Mouse (Mus musculus) left cerebral cortex, adult 11 months (tissue): ENCODE measurements at regions not wholly inside any gene's neighbourhood (a gene's known extent, or its start where the extent isn't known, plus 50 kb on each side); places are given as distances from the start of the nearest gene placed in this dataset.

Experiments used
- DNase-seq: peaks from one replicate; pipeline ENCODE4 v3.0.0; 2022; ENCODE audit warnings: low spot score

DNA sequence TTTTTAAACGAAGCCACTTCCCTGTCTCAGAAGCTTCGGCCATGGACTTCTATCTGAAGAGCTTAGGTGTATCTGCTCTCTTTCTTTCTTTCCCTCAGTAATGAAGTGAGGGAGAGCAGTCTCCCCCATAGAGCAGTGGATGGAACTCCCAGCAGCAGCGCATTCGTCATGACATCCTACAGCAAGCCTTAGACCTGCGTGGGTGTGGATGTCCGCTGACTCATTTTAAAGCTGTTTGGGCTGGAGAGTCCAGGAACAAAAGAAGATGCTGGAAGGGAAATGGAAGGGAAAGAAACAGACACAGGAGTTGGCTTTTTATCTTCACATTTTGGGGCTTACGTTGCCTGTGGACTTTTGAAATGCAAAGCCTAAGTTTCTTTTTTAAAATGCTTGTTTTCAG, 190.3 kb upstream of the Arhgap24 start:
- no peak for DNase-seq

DNA sequence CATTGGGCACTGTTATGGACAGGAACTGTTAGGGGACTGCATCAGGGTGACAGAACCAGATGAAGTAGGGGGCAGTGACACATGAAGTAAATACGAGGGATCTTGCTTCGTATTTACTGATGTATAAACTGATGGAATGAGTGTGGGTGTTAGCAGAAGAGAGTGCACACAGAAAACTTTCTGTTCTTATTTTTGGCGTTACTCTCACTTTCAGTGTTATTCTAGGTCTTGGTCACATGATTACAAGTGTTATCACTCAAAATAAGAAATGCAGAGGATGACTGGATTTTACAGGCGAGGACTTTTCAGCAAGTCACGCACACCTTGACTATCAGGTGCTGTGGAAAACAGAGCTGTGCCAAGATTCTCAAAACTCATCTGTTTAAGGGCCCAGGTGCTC, 185.6 kb upstream of the Arhgap24 start:
- DNase-seq = no peak

DNA sequence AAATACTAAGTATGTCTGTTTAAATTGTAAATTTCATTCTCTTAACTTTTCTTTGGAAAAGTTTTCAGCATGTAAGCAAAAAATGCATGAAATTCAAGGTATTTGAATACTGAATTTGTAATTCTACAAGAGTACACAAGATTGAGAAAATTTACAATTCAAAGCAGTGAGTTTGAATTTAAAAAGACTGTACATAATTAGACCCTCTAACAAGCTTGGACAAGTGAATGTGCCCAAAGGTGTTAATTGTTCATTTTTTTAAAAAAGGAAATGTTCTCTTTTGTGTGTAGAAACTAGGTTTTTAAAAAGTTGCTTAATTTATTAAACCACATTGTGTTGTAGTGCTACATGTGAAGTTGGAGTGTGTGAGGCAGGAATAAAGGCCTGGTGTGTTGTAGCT, 174.9 kb upstream of the Arhgap24 start:
- no peak for DNase-seq

DNA sequence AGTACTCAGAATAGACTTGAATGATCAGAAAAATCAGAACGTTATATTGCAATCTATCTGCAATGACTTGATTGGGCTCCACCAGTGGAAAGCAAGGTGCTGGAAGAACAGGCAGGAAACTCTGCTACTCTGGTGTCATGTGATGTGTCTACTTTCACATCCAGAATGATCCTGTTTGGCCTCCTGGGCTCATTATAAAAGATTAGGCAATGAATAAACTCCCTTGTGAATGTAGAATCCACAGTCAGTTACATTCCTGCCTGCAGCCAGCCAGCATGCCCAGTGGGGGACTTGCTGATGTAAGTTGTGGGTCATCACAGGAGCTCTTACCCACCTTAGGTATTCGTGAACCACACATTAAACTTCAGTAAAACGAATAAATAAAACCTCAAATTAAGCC, 174.5 kb upstream of the Arhgap24 start:
- DNase-seq = no peak

DNA sequence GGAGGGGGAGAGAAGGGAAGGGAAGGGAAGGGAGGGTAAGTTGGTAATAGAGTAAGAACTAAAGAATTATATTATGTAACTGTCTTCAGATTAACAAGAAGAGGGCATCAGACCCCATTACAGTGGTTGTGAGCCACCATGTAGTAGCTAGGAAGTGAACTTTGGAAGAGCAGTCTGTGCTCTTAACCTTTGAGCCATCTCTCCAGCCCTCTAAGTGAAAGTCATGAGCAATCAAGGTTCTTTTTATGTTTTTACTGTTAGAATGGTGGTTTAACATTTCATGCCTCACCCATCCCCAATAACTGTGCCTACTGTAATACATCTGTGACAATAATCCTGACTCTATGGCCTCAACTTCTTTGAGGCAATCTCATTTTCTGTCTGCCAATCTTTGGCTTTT, 169.6 kb upstream of the Arhgap24 start:
- no peak for DNase-seq

DNA sequence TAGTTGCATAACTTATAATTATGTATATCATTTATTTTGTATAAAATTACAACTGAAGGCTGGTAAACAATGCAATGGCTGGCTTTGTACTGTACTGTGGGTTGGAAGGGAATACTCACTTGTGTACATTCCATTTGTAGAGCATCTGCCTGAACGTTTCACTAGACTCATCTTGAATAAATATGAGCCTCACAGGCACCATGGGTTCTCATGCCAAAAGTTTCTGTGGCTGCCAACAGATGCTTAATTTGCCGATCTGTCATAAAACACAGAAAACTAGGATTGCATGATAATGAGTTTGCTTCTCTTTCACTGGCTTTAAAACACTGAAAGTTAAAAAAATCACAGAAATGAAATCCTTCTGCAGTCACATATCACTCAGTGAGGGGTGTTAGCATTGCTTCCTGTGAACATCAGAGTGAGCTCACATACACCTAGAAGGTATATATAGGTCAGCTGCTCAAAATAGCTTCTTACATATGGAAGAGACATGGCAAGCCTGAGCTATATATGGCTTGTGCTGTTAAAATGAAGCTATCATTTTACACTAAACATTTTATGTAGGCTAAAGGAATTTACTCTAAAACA, 152.9 kb upstream of the Arhgap24 start:
- peak; percentile 8 for DNase-seq

DNA sequence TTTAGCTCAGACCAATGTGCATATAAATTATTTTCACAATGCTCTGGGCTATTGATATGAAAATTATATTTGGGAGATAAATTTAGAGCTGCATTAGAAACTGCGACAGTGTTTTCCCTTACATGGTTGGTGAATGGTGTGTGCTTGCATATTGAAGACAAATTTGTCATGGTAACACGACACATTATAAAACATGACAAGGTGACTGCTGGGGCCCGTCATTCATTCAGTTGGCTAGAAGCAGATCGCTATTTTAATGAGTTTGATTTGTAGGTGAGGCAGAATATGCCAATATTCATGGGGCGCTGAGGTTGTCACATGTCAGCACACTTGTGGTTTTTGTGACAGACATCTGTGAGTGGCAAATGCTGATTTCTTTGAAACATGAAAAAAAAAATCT, 147.3 kb upstream of the Arhgap24 start:
- DNase-seq = no peak

DNA sequence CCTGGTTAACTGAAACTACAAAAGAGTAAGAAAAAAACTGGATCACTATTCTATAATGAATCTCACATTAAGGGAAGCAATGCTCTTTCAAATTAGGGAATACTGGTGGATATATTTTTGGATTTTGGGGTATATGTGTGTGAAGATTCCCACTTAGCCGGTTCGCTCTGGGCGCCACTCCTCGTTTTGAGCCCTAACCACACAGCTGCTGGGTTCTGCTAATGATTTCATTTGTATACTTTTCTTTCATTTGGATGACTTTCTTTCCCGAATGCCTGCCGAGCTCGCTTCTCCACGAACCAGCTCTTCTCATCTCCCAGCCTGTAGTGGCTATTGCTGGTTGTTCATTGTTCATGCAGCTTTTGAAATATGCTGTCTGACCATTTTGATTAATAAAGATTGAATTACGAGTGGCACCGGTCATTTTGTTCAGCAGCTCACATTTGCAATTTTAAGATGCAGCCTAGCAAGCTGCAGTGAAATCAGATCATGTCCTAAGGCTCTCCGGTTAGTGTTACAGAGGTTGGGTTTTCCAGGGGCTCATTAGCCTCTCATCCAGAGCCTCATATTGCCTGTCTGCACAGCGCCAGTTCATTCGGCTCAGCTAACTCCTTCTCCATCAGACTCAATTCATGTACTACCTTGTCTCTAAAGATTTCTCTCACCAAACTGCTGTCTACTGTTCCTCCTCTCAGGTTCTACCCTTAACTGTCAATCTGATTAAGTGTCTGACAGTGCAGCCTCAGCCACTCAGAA, 146.6 kb upstream of the Arhgap24 start:
- no peak for DNase-seq

DNA sequence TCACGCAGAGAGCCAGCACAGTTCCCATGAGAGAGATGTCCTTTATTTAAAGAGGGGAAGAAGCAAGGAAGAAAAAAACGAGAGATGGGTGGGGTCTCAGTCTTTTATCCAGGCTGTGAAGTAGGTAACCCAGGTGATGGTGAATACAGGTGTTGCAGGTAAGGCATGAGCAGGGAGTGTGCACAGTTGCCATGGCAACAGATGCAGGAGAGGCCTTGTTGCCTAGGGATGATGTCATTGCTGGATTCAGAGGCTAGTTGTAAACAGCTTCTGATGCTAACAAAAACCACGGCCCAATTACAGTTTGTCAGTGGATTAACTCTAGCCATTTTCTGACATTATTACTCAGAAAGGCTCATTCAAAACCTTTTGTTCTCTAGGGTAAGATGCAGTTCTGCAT, 114.7 kb upstream of the Arhgap24 start:
- no peak for DNase-seq

DNA sequence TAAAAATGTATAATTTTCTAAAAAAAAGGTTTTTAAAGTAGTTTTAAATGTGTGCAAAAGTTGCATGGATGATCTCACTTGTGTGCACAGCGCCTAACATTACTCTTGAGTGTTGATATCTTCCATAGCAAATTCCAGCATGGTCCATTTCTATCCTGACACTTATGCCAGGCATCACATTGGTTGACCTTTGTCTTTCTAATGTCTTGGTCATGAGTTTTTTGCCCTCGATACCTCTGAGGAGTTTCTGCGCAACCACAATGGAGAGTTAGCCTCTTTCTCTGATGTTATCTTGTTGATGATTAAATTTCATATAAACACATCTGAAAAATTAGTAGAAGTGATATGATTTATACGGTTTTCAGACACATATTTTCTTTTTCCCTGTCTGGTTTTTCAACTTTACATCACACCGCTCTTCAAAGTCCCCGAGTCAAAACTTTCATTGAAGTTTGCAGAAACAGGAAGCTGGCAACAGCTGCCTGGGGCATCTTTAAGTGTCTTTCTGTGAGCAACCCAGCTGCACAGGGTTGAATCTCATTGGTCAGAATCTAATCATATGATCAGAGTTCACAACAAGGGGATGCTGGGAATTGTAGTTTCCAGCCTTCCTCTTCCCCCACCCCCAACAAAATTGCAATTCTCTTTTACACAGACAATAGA, 107.8 kb upstream of the Arhgap24 start:
- peak; percentile 31 for DNase-seq

DNA sequence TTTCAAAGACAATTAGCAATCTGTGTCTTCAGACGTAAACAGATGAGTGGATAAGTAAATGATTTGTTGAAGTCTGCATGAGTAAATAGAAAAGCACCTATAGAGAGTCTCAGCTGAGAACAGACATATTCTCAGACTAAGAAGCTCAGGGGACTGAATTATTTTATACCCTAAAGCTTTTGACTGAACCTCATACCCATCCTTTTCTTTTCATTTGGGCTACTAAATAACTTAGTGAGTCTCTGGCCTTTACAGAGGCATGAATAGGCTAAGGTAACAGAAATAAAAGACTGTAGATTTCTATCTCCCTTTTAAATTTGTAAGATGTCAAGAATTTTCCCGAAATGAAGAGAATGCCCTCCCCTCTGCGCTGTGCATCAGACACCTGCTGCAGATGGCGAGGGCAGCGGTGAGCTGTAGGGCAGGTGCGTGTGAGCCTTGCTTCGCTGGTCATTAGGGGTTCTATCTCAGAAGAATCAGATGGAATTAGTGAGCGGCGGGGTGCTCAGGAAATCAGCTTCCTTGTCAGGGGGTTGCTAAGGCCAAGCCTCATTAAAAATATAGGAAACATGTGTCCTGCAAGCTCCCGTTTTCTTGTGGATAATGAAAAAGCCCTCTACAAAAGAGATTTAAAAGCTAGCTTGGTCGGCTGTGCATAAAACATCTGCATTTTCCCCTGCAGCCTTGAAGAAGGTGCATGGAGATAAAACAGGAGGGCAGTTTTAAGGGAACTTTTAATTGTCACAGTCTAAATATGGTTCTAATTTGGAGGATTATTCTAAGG, 107.0 kb upstream of the Arhgap24 start:
- DNase-seq = no peak

DNA sequence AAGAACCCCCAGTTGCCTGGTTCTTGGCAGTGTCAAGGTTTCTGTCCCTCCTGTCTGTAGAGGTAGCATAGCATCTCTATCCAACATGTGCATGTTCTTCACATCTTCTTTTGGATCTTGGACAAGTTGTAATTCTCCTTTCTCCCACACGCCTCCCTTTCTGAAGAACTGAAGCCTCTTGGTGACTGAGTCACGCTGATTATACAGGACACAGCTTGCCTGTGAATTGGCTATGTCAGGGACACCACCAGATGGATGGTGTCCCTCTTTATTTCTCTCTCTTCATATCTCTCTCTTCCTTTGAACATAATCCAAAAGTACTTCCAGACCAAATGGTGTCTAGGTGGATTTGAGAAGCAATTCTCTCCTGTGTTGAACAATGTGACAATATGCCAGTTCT, 105.9 kb upstream of the Arhgap24 start:
- DNase-seq = peak; percentile 5

DNA sequence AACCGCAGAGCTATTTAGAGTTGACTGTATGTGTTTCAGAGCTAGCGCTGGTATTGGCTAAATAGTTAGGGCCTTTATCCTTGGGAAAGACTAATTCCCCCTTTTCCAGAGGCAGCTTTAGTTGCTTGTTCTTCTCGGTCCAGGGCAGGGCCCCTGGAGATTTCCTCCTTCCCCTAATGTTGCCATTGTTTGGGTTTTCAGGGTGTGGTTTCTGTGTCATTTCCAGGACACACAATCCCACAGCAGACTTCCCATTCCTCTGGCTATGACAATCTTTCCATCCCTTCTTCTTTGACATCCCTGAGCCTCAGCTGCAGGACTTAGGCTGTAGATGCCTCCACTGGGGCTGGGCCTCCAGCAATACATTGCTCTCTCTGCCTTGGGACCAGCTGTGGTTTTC, 87.2 kb upstream of the Arhgap24 start:
- no peak for DNase-seq

DNA sequence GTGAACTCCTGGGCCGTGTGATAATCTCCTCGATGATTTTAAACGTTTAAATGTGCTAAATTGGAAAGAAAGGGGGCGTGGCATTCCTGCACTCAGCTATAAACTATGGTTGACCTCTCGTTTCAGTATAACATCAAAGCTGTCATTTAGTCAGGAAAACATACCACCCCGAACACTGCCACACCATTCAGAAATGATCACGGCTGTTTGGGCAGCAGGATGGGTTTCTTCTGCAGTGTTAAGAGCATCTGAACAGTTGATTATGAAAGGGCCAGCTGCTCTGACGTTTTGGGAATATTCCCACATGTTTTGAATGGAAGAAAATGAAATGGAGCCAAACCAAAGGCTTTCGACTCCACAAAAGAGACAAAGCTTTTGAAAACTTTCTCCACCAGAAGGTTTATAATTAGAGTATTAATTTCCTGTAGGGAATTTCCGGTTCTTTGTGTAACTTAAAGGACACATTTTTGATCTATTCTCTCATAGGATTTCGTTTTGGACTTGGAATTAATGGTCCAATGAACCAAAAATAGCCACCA, 85.5 kb upstream of the Arhgap24 start:
- no peak for DNase-seq

DNA sequence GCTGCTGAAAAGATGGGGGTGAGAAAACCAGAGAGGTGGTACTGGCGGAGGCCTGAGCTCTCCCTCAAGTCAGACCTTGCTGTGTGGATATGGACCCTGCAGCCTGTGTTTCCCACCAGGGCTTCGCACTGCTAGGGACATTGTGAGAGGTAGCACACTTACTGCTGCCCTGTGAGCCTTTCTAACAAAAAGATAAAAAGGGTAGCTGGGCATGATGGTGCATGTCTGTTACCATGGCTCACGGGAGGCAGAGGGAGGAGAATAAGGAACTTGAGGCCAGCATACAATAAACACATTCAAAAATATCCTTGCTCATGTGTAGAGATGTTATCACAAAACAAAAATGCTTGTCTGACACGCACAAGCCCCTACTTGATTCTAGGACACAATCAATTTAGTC, 82.2 kb upstream of the Arhgap24 start:
- no peak for DNase-seq

DNA sequence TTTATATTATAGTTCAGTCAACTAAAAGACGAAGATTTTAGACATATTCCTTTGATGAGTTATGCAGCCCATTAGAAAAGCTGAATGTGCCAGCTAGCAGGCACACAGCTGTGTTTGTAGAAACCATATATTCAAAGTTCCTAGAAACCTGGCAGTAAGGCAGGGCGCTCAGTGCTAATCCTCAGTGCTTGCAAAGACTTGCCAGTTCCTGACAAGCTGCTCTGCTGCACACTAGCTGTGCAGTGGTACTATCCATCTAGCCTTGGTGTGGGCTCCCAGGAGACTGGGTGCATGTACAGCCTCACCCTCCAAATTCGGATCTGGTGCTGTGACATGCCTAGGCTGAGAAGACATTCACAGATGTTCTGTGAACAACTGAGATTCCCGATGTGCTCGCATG, 63.5 kb upstream of the Arhgap24 start:
- no peak for DNase-seq

DNA sequence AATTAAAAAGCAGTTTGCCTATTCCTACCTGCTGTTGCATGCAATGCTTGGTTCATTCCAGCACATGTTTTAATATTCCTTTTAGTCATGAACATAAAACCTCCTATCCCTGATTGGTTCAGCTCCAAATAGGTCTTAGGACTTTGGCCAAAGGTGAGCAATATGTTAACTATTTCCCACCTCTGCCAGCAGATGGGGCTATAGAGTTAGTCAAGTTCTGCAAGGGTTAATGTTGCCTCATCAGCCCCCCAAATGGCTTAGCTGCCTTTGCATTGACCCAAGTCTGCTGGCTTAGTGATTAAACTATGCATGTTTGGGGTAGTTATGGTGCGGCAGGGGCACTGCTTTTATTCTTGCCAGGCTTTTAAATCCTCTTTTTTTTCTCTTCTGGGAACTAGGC, 62.1 kb upstream of the Arhgap24 start:
- DNase-seq = no peak

DNA sequence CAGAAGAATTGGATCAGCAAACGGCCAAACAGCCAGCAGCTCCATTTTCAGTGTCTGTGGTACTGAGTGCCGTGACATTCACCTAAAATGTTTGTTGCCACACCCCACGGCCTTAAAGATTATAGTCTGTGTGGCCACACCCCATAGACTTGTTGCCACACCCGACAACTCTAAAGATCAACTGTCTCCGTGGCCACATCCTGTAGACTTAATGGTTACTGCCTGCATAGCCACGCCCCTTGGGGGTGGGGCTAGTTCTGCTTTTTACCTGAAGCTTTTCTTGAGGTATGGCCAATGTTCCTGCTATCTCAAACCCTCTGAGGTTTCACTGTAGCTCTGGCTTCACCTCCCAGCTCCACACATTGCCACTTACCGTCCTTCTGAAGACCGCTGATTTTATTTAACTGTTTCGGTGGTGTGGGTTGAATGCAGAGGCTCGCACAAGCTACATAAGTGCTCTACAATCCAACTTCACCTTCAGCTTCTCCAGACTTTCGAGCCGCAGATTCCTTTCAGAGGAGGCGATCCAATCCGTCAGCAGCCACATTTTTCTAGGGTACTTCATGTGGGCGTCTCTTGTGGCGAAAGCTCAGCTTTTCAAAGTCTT, 56.5 kb upstream of the Arhgap24 start:
- no peak for DNase-seq

DNA sequence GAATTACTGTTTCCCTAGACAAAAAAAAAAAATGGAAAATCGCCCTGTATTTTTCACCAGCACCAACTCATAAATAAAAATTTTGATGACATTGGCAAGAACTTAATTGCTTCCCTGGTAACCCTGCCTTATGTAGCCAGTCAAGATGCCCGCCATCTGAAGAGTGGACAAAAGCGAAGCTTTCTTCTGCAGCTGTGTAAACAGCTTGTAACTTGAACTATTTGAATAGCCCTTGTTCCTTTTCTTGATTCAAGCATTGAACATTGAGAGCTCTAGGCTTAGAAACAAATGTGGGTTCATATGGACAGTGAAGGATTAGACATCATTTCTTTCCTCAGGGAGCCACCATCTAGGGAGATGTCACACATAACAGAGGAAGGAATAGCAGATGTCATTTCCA, 52.9 kb upstream of the Arhgap24 start:
- no peak for DNase-seq
